Mouse (Mus musculus) embryonic facial prominence, embryonic 11.5 days (tissue): Measurements from ENCODE around the gene Adcy3. TPM values are rescaled to one million over a fixed set of nuclear protein-coding genes. Genes with fewer than 3 reads are reported as not detected.

Experiments used
- ATAC-seq: fragments of 200-750 bp; cut with Nextera tagmentation; replicated peaks from 2 replicates; pipeline ENCODE4 v1.8.0; 2017; ENCODE audit warnings: low read depth; ENCODE audit not compliant: insufficient number of reproducible peaks, low FRiP score, low TSS enrichment
- DNase-seq: peaks from one replicate; pipeline ENCODE4 v3.0.0-alpha.2; 2015; ENCODE audit warnings: low spot score
- H3K27ac ChIP-seq: fragments of 300-500 bp; sonication (generic); replicated peaks from 2 replicates; pipeline ENCODE4 v1.5.1; 2014; ENCODE audit warnings: mild to moderate bottlenecking, low read depth, low read length, control low read depth
- H3K27me3 ChIP-seq: fragments of 300-500 bp; sonication (generic); 2 replicates; pipeline ENCODE4 v1.6.1; 2014; ENCODE audit warnings: mild to moderate bottlenecking, low read length, moderate library complexity, mixed read lengths; ENCODE audit not compliant: control insufficient read depth, insufficient read depth
- H3K36me3 ChIP-seq: fragments of 300-500 bp; sonication (generic); replicated peaks from 2 replicates; pipeline ENCODE4 v1.6.1; 2014; ENCODE audit warnings: low read depth, mild to moderate bottlenecking, low read length, moderate library complexity, mixed read lengths; ENCODE audit not compliant: control insufficient read depth, insufficient read depth
- H3K4me1 ChIP-seq: fragments of 300-500 bp; sonication (generic); 2 replicates; pipeline ENCODE4 v1.6.1; 2014; ENCODE audit warnings: low read length, mixed read lengths; ENCODE audit not compliant: control insufficient read depth, insufficient read depth
- H3K4me2 ChIP-seq: fragments of 300-500 bp; sonication (generic); 2 replicates; pipeline ENCODE4 v1.6.1; 2014; ENCODE audit warnings: low read depth, mild to moderate bottlenecking, control low read depth, low read length, moderate library complexity
- H3K4me3 ChIP-seq: fragments of 300-500 bp; sonication (generic); 2 replicates; pipeline ENCODE4 v1.5.1; 2014; ENCODE audit warnings: low read depth, low read length, control low read depth
- H3K9ac ChIP-seq: fragments of 300-500 bp; sonication (generic); replicated peaks from 2 replicates; pipeline ENCODE4 v1.6.1; 2014; ENCODE audit warnings: mild to moderate bottlenecking, control low read depth, low read length
- H3K9me3 ChIP-seq: fragments of 300-500 bp; sonication (generic); replicated peaks from 2 replicates; pipeline ENCODE4 v1.6.1; 2016; ENCODE audit warnings: mild to moderate bottlenecking, low read length, inconsistent platforms, mixed read lengths; ENCODE audit not compliant: control insufficient read depth
- WGBS: fragments of 180-500 bp; shearing (Covaris S2); extraction: QIAGEN DNeasy Blood & Tissue Kit; methylation state at CpG from one replicate; pipeline ENCODE4 v1.1.7; 2014; 5-methylcytosine and 5-hydroxymethylcytosine counted together
- polyA plus RNA-seq: library from polyadenylated mRNA; unstranded; fragments of >200 nt; fragmentation: Nextera tagmentation; extraction: Ambion mirVana; gene quantifications from 2 replicates; pipeline ENCODE4 v1.2.1, GENCODE M21; 2014

The Adcy3 gene
- polyA plus RNA-seq, 1 experiment from 2014 or later, result 4.0 TPM

- Histone ChIP-seq H3K27me3 (no peaks in the 10 kb centered on the region), H3K4me2 (no peak overlapping the region), H3K27ac (no peak overlapping the region), H3K9me3 (no peaks in the 10 kb centered on the region), H3K4me3 (no peak overlapping the region), H3K9ac (no peak overlapping the region), H3K4me1 (no peaks in the 10 kb centered on the region), H3K36me3 (no peaks in the 10 kb centered on the region)
- ATAC-seq (no peak), DNase-seq (no peak)
- WGBS, result 90% methylated on average over 16 of the region's 16 CpGs
Measured at GRCm38 (mm10) chr12:4252742-4253655, 120.1 kb downstream of the Adcy3 start.

Other genes with a start within 250 kb of the Adcy3 start
- gene Pomc, start 178.2 kb upstream of the Adcy3 start, polyA plus RNA-seq, result 11.0 and 16.0 TPM in 2 replicates
- gene Efr3b, start 94.2 kb upstream of the Adcy3 start, polyA plus RNA-seq, result 5.0 and 7.9 TPM in 2 replicates
- gene Dnajc27, start 50.5 kb upstream of the Adcy3 start, polyA plus RNA-seq, result 8.5 and 9.2 TPM in 2 replicates
- 5.0 and 5.4 TPM in 2 replicates for gene Ptrhd1, start 100.9 kb downstream of the Adcy3 start, polyA plus RNA-seq
- 22.1 and 23.0 TPM in 2 replicates for gene Cenpo, start 101.2 kb downstream of the Adcy3 start, polyA plus RNA-seq